Mouse (Mus musculus): ENCODE results near the gene Ino80d. TPM values are rescaled to one million over a fixed set of nuclear protein-coding genes. Genes with fewer than 3 reads are reported as not detected.
A peak's percentile ranks its signal among the peaks of the same experiment; 100 is the strongest.

Ino80d gene
- polyA plus RNA-seq, 1 experiment from 2014 or later = 5.7 TPM

GRCm38 (mm10) chr1:63058361-63058760 lies 56.1 kb downstream of the Ino80d start:
- no peak for TF ChIP-seq CTCF (IDR thresholded peaks at IDR 0.05; ENCODE audit: low read depth)
- 86% methylated on average over 12 of the region's 12 CpGs for WGBS
- Histone ChIP-seq H3K4me1 (replicated peaks; ENCODE audit: control insufficient read depth, insufficient read depth, low read length) (no peaks in the 10 kb centered on the region), H3K36me3 (ENCODE audit: control insufficient read depth, insufficient read depth) (peaks cover 54% of the 10 kb centered on the region), H3K27ac (ENCODE audit: low read depth, low read length) (no peak overlapping the region), H3K9ac (ENCODE audit: low read depth, low read length) (no peak overlapping the region), H3K4me2 (replicated peaks; ENCODE audit: low read depth) (no peak overlapping the region), H3K9me3 (ENCODE audit: control insufficient read depth) (no peaks in the 10 kb centered on the region), H3K4me3 (ENCODE audit: low read depth, low read length) (no peak overlapping the region), H3K27me3 (replicated peaks; ENCODE audit: control insufficient read depth, insufficient read depth, low read length) (no peaks in the 10 kb centered on the region)
- no peak for ATAC-seq

GRCm38 (mm10) chr1:63057849-63058248 lies 56.6 kb downstream of the Ino80d start:
- TF ChIP-seq CTCF (IDR thresholded peaks at IDR 0.05; ENCODE audit: low read depth) = no peak
- no peak overlapping the region for H3K27ac ChIP-seq (ENCODE audit: low read depth, low read length)
- no peak overlapping the region for H3K4me3 ChIP-seq (ENCODE audit: low read depth, low read length)
- H3K36me3 ChIP-seq (ENCODE audit: control insufficient read depth, insufficient read depth) = peaks cover 53% of the 10 kb centered on the region
- H3K27me3 ChIP-seq (replicated peaks; ENCODE audit: control insufficient read depth, insufficient read depth, low read length) = no peaks in the 10 kb centered on the region
- H3K4me2 ChIP-seq (replicated peaks; ENCODE audit: low read depth) = no peak overlapping the region
- H3K9me3 ChIP-seq (ENCODE audit: control insufficient read depth) = no peaks in the 10 kb centered on the region
- ATAC-seq = no peak
- 89% methylated on average over 11 of the region's 11 CpGs for WGBS
- H3K4me1 ChIP-seq (replicated peaks; ENCODE audit: control insufficient read depth, insufficient read depth, low read length) = no peaks in the 10 kb centered on the region; the same call in 1 of the 2 replicates
- no peak overlapping the region for H3K9ac ChIP-seq (ENCODE audit: low read depth, low read length)

- H3K9me3 ChIP-seq (ENCODE audit: control insufficient read depth) = no peaks in the 10 kb centered on the region
- H3K4me1 ChIP-seq (replicated peaks; ENCODE audit: control insufficient read depth, insufficient read depth, low read length) = no peaks in the 10 kb centered on the region; the same call in 1 of the 2 replicates
- no peak for ATAC-seq
- no peak overlapping the region for H3K9ac ChIP-seq (ENCODE audit: low read depth, low read length)
- H3K4me2 ChIP-seq (replicated peaks; ENCODE audit: low read depth) = no peak overlapping the region
- peaks cover 57% of the 10 kb centered on the region for H3K36me3 ChIP-seq (ENCODE audit: control insufficient read depth, insufficient read depth)
- no peak overlapping the region for H3K27ac ChIP-seq (ENCODE audit: low read depth, low read length)
- TF ChIP-seq CTCF (IDR thresholded peaks at IDR 0.05; ENCODE audit: low read depth) = no peak
- no peaks in the 10 kb centered on the region for H3K27me3 ChIP-seq (replicated peaks; ENCODE audit: control insufficient read depth, insufficient read depth, low read length)
- 90% methylated on average over 3 of the region's 3 CpGs for WGBS
- no peak overlapping the region for H3K4me3 ChIP-seq (ENCODE audit: low read depth, low read length)
These were observed 57.1 kb downstream of the Ino80d start for GRCm38 (mm10) chr1:63057318-63057717.

- no peak for ATAC-seq
- Histone ChIP-seq H3K4me3 (ENCODE audit: low read depth, low read length) (no peak overlapping the region), H3K36me3 (ENCODE audit: control insufficient read depth, insufficient read depth) (peaks cover 40% of the 10 kb centered on the region), H3K9ac (ENCODE audit: low read depth, low read length) (no peak overlapping the region), H3K9me3 (ENCODE audit: control insufficient read depth) (no peaks in the 10 kb centered on the region), H3K4me1 (replicated peaks; ENCODE audit: control insufficient read depth, insufficient read depth, low read length) (no peaks in the 10 kb centered on the region; the same call in 1 of the 2 replicates), H3K27me3 (replicated peaks; ENCODE audit: control insufficient read depth, insufficient read depth, low read length) (no peaks in the 10 kb centered on the region), H3K4me2 (replicated peaks; ENCODE audit: low read depth) (no peak overlapping the region), H3K27ac (ENCODE audit: low read depth, low read length) (no peak overlapping the region)
- no peak for TF ChIP-seq CTCF (IDR thresholded peaks at IDR 0.05; ENCODE audit: low read depth)
- WGBS = 72% methylated on average over 3 of the region's 3 CpGs
These were observed 59.1 kb downstream of the Ino80d start for GRCm38 (mm10) chr1:63055386-63055785.

- H3K9me3 ChIP-seq (ENCODE audit: control insufficient read depth) = no peaks in the 10 kb centered on the region
- 0 out of 2 replicates have a peak, but pooled peaks have one; percentile 9 for TF ChIP-seq CTCF (IDR thresholded peaks at IDR 0.05; ENCODE audit: low read depth)
- 77% methylated on average over 8 of the region's 8 CpGs for WGBS
- peaks cover 14% of the 10 kb centered on the region; the same call in 1 of the 2 replicates for H3K36me3 ChIP-seq (ENCODE audit: control insufficient read depth, insufficient read depth)
- H3K27ac ChIP-seq (ENCODE audit: low read depth, low read length) = no peak overlapping the region
- H3K4me3 ChIP-seq (ENCODE audit: low read depth, low read length) = no peak overlapping the region
- H3K4me2 ChIP-seq (replicated peaks; ENCODE audit: low read depth) = no peak overlapping the region
- H3K4me1 ChIP-seq (replicated peaks; ENCODE audit: control insufficient read depth, insufficient read depth, low read length) = no peaks in the 10 kb centered on the region; the same call in 1 of the 2 replicates
- H3K27me3 ChIP-seq (replicated peaks; ENCODE audit: control insufficient read depth, insufficient read depth, low read length) = no peaks in the 10 kb centered on the region
- ATAC-seq = no peak
- no peak overlapping the region for H3K9ac ChIP-seq (ENCODE audit: low read depth, low read length)
These were observed 63.6 kb downstream of the Ino80d start for GRCm38 (mm10) chr1:63050866-63051265.

- no peak overlapping the region for H3K27ac ChIP-seq (ENCODE audit: low read depth, low read length)
- H3K9me3 ChIP-seq (ENCODE audit: control insufficient read depth) = no peaks in the 10 kb centered on the region
- no peaks in the 10 kb centered on the region for H3K27me3 ChIP-seq (replicated peaks; ENCODE audit: control insufficient read depth, insufficient read depth, low read length)
- H3K4me2 ChIP-seq (replicated peaks; ENCODE audit: low read depth) = no peak overlapping the region
- no peak for TF ChIP-seq CTCF (IDR thresholded peaks at IDR 0.05; ENCODE audit: low read depth)
- no peaks in the 10 kb centered on the region; the same call in 1 of the 2 replicates for H3K4me1 ChIP-seq (replicated peaks; ENCODE audit: control insufficient read depth, insufficient read depth, low read length)
- ATAC-seq = no peak
- H3K9ac ChIP-seq (ENCODE audit: low read depth, low read length) = no peak overlapping the region
- WGBS = 78% methylated on average over 3 of the region's 3 CpGs
- no peak overlapping the region for H3K4me3 ChIP-seq (ENCODE audit: low read depth, low read length)
- H3K36me3 ChIP-seq (ENCODE audit: control insufficient read depth, insufficient read depth) = peaks cover 14% of the 10 kb centered on the region; the same call in 1 of the 2 replicates
These were observed 64.5 kb downstream of the Ino80d start for GRCm38 (mm10) chr1:63049977-63050376.

GRCm38 (mm10) chr1:63047983-63048382 lies 66.5 kb downstream of the Ino80d start:
- Histone ChIP-seq H3K27ac (ENCODE audit: low read depth, low read length) (no peak overlapping the region), H3K4me3 (ENCODE audit: low read depth, low read length) (no peak overlapping the region), H3K36me3 (ENCODE audit: control insufficient read depth, insufficient read depth) (peaks cover 11% of the 10 kb centered on the region; the same call in 1 of the 2 replicates), H3K9ac (ENCODE audit: low read depth, low read length) (no peak overlapping the region), H3K4me1 (replicated peaks; ENCODE audit: control insufficient read depth, insufficient read depth, low read length) (no peaks in the 10 kb centered on the region; the same call in 1 of the 2 replicates), H3K27me3 (replicated peaks; ENCODE audit: control insufficient read depth, insufficient read depth, low read length) (no peaks in the 10 kb centered on the region), H3K4me2 (replicated peaks; ENCODE audit: low read depth) (no peak overlapping the region), H3K9me3 (ENCODE audit: control insufficient read depth) (no peaks in the 10 kb centered on the region)
- TF ChIP-seq CTCF (IDR thresholded peaks at IDR 0.05; ENCODE audit: low read depth) = no peak
- 92% methylated on average over 6 of the region's 6 CpGs for WGBS
- ATAC-seq = no peak
